ENCODE assay signal across 22 mouse cellular contexts in genomic region chr2:150576256-150576655, GRCm38 (mm10). TPM values are rescaled to one million over a fixed set of nuclear protein-coding genes. Genes with fewer than 3 reads are reported as not detected.
"Had no signal": no experiment of that assay in that cellular context is flagged by ENCODE, and none has a peak within 500 bp of the region (broad histone marks: within the 10 kb centered on the region; RNA-seq: fewer than 3 reads in every experiment).

No protein-coding gene starts in this region.

- DNase-seq: gastrocnemius, postnatal 14 days; gastrocnemius, postnatal 36 days; heart, adult 2 months; heart, postnatal 10 days; heart, postnatal 4 days; kidney, adult 18-20 months; kidney, adult 8-10 months; kidney, postnatal 10 days; kidney, postnatal 25 days; kidney, postnatal 4 days had no signal

- H3K4me3 ChIP-seq: heart, adult 2 months; heart, embryonic 10.5 days; heart, embryonic 12.5 days; hindbrain, embryonic 10.5 days; hindbrain, embryonic 12.5 days; intestine, embryonic 15.5 days; layer of hippocampus, adult 2 months; left cerebral cortex, adult 2 months; limb, embryonic 13.5 days; limb, embryonic 15.5 days; liver, embryonic 12.5 days had no signal

- H3K9me3 ChIP-seq: heart, embryonic 10.5 days; heart, embryonic 12.5 days; hindbrain, embryonic 10.5 days; hindbrain, embryonic 12.5 days; intestine, embryonic 15.5 days; limb, embryonic 13.5 days; limb, embryonic 15.5 days; liver, embryonic 12.5 days had no signal

- H3K27ac ChIP-seq: heart, adult 2 months; heart, embryonic 10.5 days; hindbrain, embryonic 10.5 days; hindbrain, embryonic 12.5 days; hindbrain, embryonic 14.5 days; intestine, embryonic 15.5 days; layer of hippocampus, adult 2 months; left cerebral cortex, adult 2 months; limb, embryonic 13.5 days; limb, embryonic 15.5 days; liver, embryonic 12.5 days had no signal

- H3K36me3 ChIP-seq: heart, embryonic 10.5 days; intestine, embryonic 15.5 days had no signal

- H3K27me3 ChIP-seq: heart, embryonic 12.5 days; hindbrain, embryonic 12.5 days; intestine, embryonic 15.5 days; limb, embryonic 13.5 days; limb, embryonic 15.5 days; liver, embryonic 12.5 days had no signal

- H3K4me1 ChIP-seq: heart, embryonic 10.5 days; heart, embryonic 12.5 days; hindbrain, embryonic 10.5 days; hindbrain, embryonic 12.5 days; intestine, embryonic 15.5 days; limb, embryonic 13.5 days; limb, embryonic 15.5 days had no signal

RNA-seq across cellular contexts. Expression of gene Cst7, which starts 6.0 kb away (rescaled TPM):
- polyA plus RNA-seq: heart, embryonic 14.5 days had no signal
